Mouse (Mus musculus): ENCODE measurements around the gene Cpox.

The Cpox gene

DNA sequence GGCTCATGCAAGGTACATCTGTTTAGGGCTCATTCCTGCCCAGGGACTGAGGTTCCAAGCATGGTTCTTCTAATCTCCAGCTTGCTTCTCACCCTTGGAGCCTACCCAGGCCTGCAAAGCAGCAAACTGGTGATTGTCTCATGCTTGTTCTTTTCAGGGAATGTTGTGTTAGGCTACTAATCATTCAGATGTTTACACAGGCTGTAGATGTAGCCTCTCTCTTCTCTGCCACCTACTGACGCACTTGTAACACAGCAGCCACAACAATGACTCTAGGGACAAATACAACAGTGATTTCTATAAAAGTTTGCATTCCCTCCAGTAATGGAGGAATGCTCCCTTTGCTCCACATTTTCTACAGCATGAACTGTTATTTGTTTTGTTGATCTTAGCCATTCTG lies 81.2 kb downstream of the Cpox start:
- DNase-seq (ENCODE audit: low read depth, low spot score) = peak; percentile 30

DNA sequence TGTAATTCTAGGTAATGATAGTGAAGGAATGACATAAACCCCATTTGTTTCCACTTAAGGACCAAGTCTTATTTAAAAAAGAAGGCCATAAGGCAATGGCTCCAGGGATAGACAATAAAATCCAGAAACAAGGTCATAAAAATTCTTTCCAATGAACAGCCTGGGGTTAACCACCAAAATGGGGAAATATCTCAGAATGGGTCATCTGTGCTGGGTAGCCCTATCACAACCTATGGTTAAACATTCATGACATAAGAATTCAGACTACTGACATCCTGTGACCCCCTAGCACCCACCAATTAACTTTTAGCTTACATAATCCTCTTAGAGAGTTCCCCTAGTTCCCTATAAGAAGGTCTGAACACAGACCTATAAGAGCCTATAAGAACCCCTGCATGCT lies 86.1 kb downstream of the Cpox start:
- no peak for DNase-seq (ENCODE audit: low read depth, low spot score)

DNA sequence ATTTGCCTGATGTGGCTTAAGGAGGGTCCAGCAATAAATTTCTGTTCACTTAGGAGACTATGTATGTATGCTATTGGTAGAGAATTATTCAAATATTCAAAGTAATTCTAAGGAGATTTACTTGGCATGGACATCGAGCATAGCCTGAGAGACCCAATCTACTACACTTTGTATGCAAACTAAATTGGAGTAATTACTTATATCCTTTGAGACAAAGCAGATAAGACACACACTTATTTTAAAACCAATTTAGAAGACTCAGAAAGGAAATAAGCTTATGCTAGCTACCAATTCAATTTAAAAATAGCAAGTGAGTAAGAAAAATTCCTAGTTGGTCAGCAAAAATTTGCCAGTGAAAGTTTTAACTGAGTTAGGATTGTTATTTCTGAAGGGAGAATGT lies 93.0 kb downstream of the Cpox start, which contains the start of gene Olfr172:
Gene Olfr172 (minus strand): TSS at position 101 of the 400 bp plus-strand sequence.
- DNase-seq (ENCODE audit: low read depth, low spot score) = no peak

Data from ZHBTc4 (cell line).